Mouse (Mus musculus) kidney, postnatal 4 days (tissue): ENCODE data around the gene Olfr15.

Experiments used
- DNase-seq, 2 experiments: peaks; one replicate each; pipeline ENCODE4 v3.0.0; 2021; ENCODE audit warnings: mixed read lengths in 2 of 2

Gene Olfr15

DNA sequence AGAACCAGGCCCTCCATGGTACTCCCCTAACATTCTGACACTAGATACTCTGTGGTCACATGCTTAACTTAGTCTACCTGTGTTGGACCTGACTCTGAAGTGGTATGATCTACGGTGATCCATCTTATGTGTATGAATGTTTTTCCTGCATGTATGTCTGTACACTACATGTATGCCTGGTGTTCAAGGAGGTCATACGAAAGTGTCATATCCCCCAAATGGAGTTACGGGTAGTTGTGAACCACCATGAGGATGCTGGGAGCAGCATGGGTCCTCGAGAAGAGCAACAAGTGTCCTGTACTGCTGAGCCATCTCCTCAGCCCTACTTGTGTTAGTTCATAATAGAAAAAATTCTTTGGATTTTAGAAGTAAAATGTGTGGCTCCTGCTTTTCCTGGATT, 45.7 kb downstream of the Olfr15 start:
- no peak for DNase-seq

DNA sequence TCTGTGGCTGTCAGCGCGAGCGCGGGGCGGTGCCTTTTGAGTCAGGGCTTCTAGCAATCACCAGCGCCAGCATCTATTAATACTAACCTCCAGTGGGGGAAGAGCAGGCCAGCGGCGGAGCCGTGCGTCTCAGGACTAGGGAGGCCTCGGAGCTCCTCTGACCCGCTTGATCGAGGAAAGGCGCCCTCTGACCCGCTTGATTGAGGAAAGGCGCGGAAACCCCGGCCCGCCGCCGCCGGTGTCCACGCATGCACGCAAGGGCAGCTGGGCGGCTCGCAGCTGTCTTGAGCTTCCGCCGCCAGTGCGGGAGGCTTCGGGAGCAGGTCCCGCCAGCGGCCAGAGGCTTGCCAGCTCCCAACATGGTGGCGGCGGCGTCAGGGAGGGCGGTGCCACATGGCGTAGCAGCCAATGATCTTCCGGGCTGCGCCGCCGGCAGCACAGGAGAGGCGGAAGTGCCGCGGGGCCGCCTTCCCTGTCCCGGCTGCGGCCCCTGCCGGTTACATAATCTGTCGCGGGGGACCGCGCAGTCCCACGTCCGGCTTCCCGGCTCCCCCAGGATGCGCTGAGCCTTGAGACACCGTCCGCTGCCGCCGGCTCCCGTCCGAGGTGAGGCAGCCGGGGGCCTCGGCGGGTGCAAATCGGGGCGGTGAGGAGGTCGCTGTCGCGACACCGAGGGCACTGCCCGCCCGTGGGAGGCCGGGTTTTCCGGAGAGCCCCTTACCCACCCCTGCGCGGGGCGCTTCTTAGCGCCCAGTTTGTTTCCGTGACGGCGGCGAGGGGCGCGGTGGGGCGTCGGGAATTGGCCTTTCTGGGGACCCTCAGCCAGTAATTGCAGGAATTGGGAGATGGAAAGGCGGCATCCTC, 53.8 kb downstream of the Olfr15 start, which contains the start of the genes Zfp597 and Gm20695:
Gene Zfp597 (minus strand): TSS at position 361 of the 864 bp plus-strand sequence.
Gene Gm20695 (plus strand): TSS at position 448 of the 864 bp plus-strand sequence.
- peak; percentile 97 to 98 for DNase-seq

DNA sequence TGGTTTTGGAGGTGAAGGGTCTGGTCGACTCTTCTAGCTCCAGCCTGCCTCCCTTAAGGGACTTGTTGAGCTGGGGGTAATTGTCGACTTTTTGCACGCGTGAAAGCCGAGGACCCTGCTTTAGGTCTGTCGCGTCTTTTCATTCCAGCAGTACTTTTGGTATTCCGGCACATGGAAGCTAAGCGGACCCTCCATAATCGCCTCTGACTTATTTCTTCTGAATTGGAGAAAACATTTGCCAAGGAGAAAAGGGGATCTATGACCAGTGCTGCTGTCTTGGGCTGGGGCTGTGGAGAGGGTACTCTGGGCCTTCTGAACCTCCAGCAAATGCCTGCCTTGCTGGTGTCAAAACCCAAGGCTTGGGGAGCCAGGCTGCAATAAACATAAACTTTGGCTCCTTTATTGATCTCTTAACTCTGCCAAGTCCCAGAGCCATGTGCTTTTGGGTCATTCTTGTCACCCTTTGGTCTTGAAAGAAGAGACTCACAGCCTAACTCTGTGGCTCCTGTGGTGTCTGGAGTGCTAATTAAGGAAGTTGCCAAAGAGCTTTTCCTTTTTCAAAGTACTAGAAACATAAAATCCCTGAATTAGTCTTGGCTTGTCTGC, 54.5 kb downstream of the Olfr15 start:
- DNase-seq, result no peak

DNA sequence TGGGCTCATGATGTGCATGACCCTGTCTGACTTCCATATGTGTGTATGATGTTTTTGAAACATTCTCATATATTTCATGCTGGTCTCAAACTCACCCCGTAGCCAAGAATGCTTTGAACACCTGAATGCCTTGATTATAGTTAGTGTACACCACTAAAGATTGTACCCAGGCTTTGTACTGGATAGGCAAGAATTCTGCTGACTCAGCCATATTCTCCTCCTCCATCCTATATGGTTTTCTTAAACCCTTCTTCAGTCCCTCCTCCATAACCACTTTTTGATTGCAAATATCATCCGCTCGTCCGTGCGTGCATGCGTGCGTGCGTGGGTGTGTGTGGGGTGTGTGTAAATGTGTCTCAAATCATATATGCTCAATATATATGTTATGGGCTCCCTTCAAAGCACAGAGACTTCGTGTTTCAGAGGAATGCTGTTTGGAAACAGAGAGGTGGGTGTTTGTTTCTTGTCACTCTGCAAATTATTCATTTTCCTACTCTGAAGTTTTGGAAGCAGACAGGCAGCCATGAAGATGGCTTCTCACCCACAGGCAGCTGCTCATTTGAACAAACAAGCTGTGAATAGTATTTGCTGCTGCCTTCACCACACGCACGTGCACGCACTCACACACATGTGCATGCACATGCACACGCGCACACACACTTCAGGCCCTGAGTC, 61.1 kb downstream of the Olfr15 start:
- DNase-seq, result no peak

DNA sequence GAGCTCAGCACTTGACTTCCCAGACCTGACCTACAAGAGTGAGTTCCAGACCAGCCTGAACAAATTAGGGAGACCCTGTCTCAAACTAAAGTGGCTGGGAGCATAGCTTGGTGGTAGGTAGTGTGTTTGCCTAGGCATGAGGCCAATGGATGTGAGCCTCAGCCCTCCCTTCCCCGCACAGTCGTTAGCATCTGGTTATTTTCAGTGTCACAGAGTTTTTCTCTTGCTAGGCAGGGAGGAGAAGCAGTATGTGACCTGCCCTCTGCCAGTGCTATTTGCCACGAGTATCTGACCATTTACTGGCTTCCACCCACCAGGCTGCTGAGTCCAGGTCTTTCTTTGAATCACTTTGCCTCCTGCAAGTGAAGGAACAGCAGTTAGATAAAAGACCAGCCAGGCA, 63.1 kb downstream of the Olfr15 start:
- no peak for DNase-seq
